In the genomic region with DNA sequence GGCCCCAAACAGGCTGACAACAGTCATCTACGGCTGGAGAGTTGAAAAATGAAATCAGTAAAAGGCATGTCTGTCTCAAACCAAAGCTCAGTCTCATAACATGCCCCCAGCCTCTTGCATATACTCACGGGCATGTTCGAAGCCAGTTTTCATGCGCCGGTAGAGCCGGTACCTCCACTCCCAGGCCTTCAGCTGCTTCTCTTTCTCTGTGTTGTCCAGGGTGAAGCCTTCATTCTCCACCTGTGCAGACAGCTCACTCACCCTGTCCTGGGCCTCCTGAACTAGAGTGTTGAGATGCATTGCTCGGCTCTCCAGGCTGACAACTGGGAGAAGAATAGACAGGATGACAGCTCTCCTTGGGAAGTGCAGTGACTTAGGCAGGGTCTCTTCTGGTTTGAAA, we compare ENCODE assay signal across 25 mouse cellular contexts.
"Had no signal": no experiment of that assay in that cellular context is flagged by ENCODE, and none has a peak within 500 bp of the region (broad histone marks: within the 10 kb centered on the region; RNA-seq: fewer than 3 reads in every experiment).

No protein-coding gene starts in this region.

- H3K4me1 ChIP-seq: liver, embryonic 13.5 days had no signal

- H3K4me3 ChIP-seq: gastrocnemius, adult 2 months; heart, adult 2 months; heart, embryonic 10.5 days; heart, embryonic 12.5 days; hindbrain, embryonic 10.5 days; hindbrain, embryonic 12.5 days; intestine, embryonic 15.5 days; layer of hippocampus, adult 2 months; left cerebral cortex, adult 2 months; liver, embryonic 13.5 days had no signal

- H3K27me3 ChIP-seq: heart, embryonic 12.5 days; intestine, embryonic 15.5 days; liver, embryonic 13.5 days had no signal

- H3K9ac ChIP-seq: heart, embryonic 12.5 days; hindbrain, embryonic 12.5 days; hindbrain, embryonic 14.5 days; intestine, embryonic 15.5 days; liver, embryonic 13.5 days had no signal

- H3K36me3 ChIP-seq: heart, embryonic 10.5 days; heart, embryonic 12.5 days; hindbrain, embryonic 10.5 days; hindbrain, embryonic 12.5 days; intestine, embryonic 15.5 days; liver, embryonic 13.5 days had no signal

- DNase-seq: gastrocnemius, adult 2 months; gastrocnemius, postnatal 10 days; gastrocnemius, postnatal 25 days; heart, adult 2 months; heart, postnatal 10 days; heart, postnatal 4 days; kidney, adult 18-20 months; kidney, adult 8-10 months; kidney, postnatal 10 days; kidney, postnatal 25 days; kidney, postnatal 4 days; liver; liver, embryonic 13.5 days had no signal

- ATAC-seq: hindbrain, embryonic 16.5 days; inflammation-experienced regulatory T-cells, adult 6 months; intestine, embryonic 15.5 days; intestine, postnatal 0 days had no signal

- H3K9me3 ChIP-seq: heart, embryonic 10.5 days; heart, embryonic 12.5 days; hindbrain, embryonic 10.5 days; hindbrain, embryonic 12.5 days; intestine, embryonic 15.5 days; liver, embryonic 13.5 days had no signal

- H3K27ac ChIP-seq: gastrocnemius, adult 2 months; heart, adult 2 months; heart, embryonic 10.5 days; hindbrain, embryonic 10.5 days; hindbrain, embryonic 12.5 days; intestine, embryonic 15.5 days; layer of hippocampus, adult 2 months; left cerebral cortex, adult 2 months; liver, embryonic 13.5 days had no signal

- H3K4me2 ChIP-seq: heart, embryonic 12.5 days; hindbrain, embryonic 12.5 days; hindbrain, embryonic 14.5 days; intestine, embryonic 15.5 days; liver, embryonic 11.5 days; liver, embryonic 13.5 days had no signal
